Mouse (Mus musculus): ENCODE results near the gene Rbpjl.
A peak's percentile ranks its signal among the peaks of the same experiment; 100 is the strongest.

Gene Rbpjl

DNA sequence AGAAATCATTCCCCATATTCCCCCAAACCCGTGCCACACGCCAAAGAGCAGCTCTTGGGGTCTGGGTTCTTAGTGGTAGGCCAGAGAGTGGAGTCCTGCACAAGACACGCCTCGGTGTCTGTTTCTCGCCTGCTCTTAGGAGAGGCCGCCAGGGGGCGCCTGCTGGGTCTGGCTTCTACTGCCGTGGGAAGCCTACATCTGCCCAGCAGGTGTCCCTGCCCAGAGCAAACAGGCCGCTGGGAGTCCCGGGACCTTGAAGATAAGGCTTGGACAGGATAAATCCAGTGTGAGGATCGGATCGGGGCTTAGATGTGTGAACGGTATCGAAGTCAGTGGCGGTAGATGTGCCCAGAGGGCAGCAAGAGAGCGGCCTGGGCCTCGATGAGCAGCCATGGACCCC lies at the start of gene Rbpjl:
Gene Rbpjl (plus strand): TSS at position 236 of the 400 bp plus-strand sequence.
- peak; percentile 56 to 57 for DNase-seq (ENCODE audit: low spot score in 2 of 2)

GRCm38 (mm10) chr2:164353356-164353755 lies 49.6 kb upstream of the Rbpjl start:
- no peak for DNase-seq (ENCODE audit: low spot score in 2 of 2)

- DNase-seq (ENCODE audit: low spot score in 2 of 2), result no peak
Observed at GRCm38 (mm10) chr2:164356177-164356967, 46.6 kb upstream of the Rbpjl start.

GRCm38 (mm10) chr2:164358373-164358772 lies 44.6 kb upstream of the Rbpjl start:
- no peak for DNase-seq (ENCODE audit: low spot score in 2 of 2)

DNA sequence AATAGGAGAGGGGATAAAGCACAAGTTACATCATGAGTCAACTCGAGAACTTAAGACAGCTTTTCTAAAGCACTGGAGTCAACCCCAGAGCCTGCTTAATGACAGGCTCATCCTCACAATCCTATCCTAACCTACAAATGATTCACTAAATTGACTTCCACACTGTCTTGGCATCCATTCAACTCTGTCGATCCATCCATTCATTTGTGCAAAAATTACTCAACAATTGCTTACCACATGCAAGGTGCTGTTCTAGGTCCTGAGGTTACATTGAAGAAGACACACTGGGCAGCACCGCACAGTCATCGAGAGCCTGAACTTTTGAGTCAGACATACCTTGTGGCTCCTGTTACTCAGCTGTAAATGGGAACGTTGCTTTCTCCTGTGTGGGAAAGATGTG lies 43.9 kb upstream of the Rbpjl start:
- no peak for DNase-seq (ENCODE audit: low spot score in 2 of 2)

DNA sequence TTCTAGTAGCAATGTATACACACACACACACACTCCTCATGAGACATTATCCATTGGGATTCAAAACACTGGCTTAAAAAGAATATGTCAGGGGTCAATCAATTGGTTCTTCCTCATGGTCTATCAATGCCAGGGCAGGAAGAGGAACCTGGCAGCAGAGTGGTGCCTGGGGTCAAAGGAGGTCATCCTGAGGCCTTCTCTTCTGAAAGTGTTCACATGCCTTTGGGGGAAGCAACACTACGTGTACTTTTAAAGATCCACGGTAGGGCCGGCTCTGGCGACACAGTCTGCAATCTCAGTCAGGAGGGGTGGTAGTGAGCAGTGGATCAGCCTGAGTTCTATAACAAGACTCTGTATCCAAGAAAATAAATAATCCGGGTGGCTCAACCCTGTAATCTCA lies 43.3 kb upstream of the Rbpjl start:
- no peak for DNase-seq (ENCODE audit: low spot score in 2 of 2)

DNA sequence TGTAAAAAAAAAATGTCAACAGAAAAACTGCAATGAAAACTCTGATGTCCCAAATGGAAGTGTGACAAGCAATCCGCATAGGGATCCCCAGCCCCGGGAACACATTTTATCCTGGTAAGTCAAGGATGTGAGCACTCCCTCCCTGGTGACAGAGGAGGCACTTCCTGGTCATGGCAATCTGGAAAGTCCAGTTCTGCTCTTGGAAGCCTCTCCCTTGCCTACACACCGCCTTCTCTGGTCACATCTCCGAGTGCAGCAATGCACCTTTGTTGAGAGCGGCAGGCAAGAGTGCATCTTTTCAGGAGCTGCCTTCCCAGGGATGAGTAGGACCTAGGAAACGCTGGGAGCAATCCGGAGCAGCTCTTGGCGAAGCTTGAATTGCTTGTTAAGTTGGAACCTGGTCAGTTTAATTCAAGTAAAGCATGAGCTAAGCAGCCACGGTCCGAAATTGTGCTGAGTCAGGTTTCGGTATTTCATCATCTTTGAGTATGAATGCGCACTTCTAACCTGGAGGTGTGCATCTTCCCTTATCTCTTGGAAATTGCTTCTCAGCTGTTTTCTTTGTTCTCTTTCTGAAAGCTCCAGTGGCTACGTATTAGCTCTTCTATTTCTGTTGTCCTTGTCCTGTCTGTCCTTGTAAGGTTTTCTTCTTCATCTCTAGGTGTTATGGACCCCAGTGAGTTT lies 41.8 kb upstream of the Rbpjl start:
- no peak for DNase-seq (ENCODE audit: low spot score in 2 of 2)

- no peak for DNase-seq (ENCODE audit: low spot score in 2 of 2)
Observed at GRCm38 (mm10) chr2:164366947-164367346, 36.0 kb upstream of the Rbpjl start.

GRCm38 (mm10) chr2:164368620-164369105 lies 34.3 kb upstream of the Rbpjl start:
- no peak for DNase-seq (ENCODE audit: low spot score in 2 of 2)

GRCm38 (mm10) chr2:164371371-164371770 lies 31.6 kb upstream of the Rbpjl start:
- DNase-seq (ENCODE audit: low spot score in 2 of 2), result no peak

DNA sequence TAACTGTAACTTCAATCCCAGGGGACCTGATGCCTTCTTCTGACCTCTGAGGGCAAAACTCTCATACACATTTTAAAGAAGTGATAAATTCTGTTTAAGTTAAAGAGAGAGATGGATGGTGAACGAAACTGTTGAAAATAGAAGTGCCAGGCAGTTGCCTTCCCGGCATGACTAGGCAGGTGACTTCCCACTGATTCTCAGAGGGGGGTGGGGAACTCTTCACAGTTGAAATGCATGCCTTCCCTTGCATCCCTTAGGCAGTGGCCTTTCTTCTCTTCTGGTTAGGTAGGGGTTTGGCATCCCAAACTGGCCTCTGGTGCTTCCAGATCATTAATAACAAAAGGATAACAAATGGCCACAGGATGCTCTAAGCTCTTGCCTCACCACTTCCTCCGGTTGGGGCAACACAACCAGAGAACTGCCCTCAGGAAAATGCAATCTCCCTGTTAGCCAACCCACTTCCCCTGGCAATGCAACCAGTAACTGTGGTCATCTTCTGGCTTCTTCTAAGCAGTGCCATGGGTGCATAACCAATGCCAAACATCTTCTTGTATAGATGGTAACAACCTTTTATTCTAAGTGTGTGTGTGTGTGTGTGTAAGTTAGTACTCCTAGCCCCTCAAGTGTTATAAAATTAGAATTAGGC lies 30.4 kb upstream of the Rbpjl start:
- DNase-seq (ENCODE audit: low spot score in 2 of 2), result no peak

- peak in 1 of 2 experiments; percentile 53 for DNase-seq (ENCODE audit: low spot score in 2 of 2)
Observed at GRCm38 (mm10) chr2:164373187-164373586, 29.8 kb upstream of the Rbpjl start.

- no peak for DNase-seq (ENCODE audit: low spot score in 2 of 2)
Observed at GRCm38 (mm10) chr2:164377478-164378426, 25.2 kb upstream of the Rbpjl start.

DNA sequence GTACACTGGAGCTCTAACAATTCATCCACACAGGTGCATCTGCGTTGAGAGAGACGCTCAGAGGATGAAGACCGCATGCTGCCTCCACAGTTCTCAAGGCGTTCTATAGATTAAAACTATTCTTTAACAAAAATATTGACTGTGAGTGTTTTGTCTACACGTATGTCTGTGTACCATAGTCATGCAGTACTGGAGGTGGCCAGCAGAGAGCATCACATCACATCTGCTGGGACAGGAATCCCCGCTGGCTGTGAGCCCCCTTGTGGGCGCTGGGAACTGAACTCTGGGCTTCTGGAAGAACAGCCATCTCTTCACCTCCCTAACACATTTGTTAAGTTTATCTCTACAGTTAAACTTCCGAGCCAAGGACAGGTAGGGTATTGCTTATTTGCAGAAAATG lies 21.2 kb upstream of the Rbpjl start:
- DNase-seq (ENCODE audit: low spot score in 2 of 2), result no peak

DNA sequence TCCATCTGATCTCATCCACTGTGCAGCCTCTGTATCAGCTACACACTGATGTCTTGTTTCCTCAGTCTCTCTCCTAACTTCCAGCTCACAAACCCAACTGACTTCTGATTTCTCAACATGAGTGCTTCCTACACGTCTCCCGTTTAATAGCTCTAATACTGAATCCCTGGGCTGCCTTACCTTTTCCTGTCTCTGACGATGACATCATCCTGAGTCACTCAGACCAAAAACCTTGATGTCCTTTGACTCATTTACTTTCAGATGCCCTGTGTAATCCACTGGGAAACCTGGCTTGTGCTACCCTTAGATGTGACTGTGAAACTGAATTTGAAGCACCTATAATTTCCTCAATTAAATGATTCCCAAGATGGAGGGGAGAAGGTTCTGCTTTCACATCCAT lies 20.0 kb upstream of the Rbpjl start:
- no peak for DNase-seq (ENCODE audit: low spot score in 2 of 2)

DNA sequence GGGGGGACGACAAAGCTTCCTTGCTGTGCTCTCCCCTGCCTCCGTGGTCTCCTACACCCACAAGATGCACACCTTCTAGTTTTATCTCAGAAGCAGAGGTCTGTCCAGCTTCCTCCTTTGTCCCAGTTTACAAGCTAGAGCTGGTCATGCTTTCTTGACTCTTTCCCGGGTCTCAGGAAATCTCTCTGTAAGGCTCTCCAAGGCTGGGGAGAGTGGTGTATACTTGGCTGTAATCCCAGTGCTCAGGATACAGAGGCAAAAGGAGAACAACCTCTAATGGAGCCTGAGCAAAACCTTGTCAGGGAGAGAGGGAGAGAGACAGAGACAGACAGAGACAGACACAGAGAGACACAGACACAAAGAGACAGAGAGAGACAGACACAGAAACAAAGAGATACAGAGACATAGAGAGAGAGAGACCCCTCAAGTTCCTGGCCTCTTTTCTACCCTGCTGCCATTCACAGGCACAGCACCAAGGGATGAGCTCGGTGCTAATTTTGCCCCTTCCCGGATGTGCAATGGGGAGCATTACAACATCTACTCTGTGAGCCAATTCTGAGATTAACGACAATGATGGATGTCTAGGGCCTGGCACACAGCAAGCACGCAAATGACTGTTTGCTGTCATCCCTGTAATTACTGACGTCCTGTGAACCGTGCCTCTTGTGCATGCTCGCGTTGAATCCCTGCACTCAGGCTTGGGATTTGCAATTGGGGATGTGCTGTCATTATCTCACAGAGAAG lies 19.1 kb upstream of the Rbpjl start:
- no peak for DNase-seq (ENCODE audit: low spot score in 2 of 2)

- no peak for DNase-seq (ENCODE audit: low spot score in 2 of 2)
Observed at GRCm38 (mm10) chr2:164385927-164386763, 16.8 kb upstream of the Rbpjl start.

DNA sequence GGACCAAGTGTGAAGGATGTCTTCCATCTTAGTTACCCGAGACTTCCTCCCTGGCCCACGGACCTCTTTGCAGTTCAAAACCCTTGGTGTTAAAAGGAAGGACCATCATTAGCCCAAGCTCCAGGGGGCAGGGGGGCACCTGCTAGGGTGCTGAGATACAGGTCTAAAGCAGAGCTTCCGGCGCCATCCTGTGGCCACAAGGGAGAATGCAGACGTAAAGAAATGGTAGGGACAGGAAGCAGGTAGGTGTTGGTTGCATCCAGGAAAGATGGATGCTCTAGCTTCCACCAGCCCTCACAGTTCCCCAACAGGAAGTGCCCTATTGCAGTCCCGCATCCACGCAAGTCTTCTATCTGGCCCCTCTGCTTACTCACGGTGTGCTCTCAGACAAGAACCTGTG lies 16.0 kb upstream of the Rbpjl start:
- DNase-seq (ENCODE audit: low spot score in 2 of 2), result no peak

DNA sequence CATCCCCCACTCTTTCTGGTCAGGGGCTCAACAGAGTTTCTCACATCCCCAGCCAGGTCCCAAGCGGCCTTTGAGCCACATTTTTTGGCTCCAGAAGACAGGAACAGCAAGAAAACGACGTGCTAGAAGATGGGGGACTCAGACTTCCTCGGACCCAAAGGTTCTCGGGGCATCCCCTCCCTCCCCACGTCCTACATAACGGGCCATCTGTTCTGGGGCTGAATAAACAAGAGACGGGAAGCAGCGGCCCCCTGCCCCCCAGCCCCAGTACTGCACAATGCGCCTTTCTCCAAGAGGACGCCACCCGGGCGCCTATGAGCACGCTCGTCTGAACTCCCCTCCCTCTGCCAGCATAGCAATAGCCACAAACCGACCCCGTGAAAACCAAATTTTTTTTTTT lies 13.9 kb upstream of the Rbpjl start, which contains the start of gene Slpi:
Gene Slpi (minus strand): TSS at position 76 of the 400 bp plus-strand sequence.
- no peak for DNase-seq (ENCODE audit: low spot score in 2 of 2)

- DNase-seq (ENCODE audit: low spot score in 2 of 2), result peak; percentile 58 to 83
Observed at GRCm38 (mm10) chr2:164389499-164389898, 13.4 kb upstream of the Rbpjl start.
